Mouse (Mus musculus) right cerebral cortex, postnatal 10 days (tissue): ENCODE measurements around the gene Tnfsf11.

Source experiments
- DNase-seq, 2 experiments: peaks; one replicate each; pipeline ENCODE4 v3.0.0; 2021; ENCODE audit warnings: low spot score in 2 of 2

Gene Tnfsf11

GRCm38 (mm10) chr14:78307286-78308237 lies at the start of gene Tnfsf11:
Tnfsf11 (minus strand) TSS chr14:78308043.
- no peak for DNase-seq

- DNase-seq: no peak
Observed at GRCm38 (mm10) chr14:78356764-78357163, 48.9 kb upstream of the Tnfsf11 start.

GRCm38 (mm10) chr14:78355381-78355780 lies 47.5 kb upstream of the Tnfsf11 start:
- no peak for DNase-seq

GRCm38 (mm10) chr14:78352865-78353264 lies 45.0 kb upstream of the Tnfsf11 start:
- DNase-seq: no peak

GRCm38 (mm10) chr14:78351544-78351943 lies 43.7 kb upstream of the Tnfsf11 start:
- no peak for DNase-seq

- no peak for DNase-seq
Observed at GRCm38 (mm10) chr14:78347715-78348114, 39.9 kb upstream of the Tnfsf11 start.

GRCm38 (mm10) chr14:78343007-78343406 lies 35.2 kb upstream of the Tnfsf11 start:
- DNase-seq: no peak

GRCm38 (mm10) chr14:78342146-78342545 lies 34.3 kb upstream of the Tnfsf11 start:
- no peak for DNase-seq

GRCm38 (mm10) chr14:78333341-78333740 lies 25.5 kb upstream of the Tnfsf11 start:
- no peak for DNase-seq

- no peak for DNase-seq
Observed at GRCm38 (mm10) chr14:78331368-78331767, 23.5 kb upstream of the Tnfsf11 start.

- DNase-seq: no peak
Observed at GRCm38 (mm10) chr14:78330576-78331300, 22.9 kb upstream of the Tnfsf11 start.

- DNase-seq: no peak
Observed at GRCm38 (mm10) chr14:78329765-78330451, 22.1 kb upstream of the Tnfsf11 start.

GRCm38 (mm10) chr14:78323356-78323755 lies 15.5 kb upstream of the Tnfsf11 start:
- no peak for DNase-seq

- DNase-seq: no peak
Observed at GRCm38 (mm10) chr14:78322916-78323315, 15.1 kb upstream of the Tnfsf11 start.

GRCm38 (mm10) chr14:78320248-78320647 lies 12.4 kb upstream of the Tnfsf11 start:
- no peak for DNase-seq

GRCm38 (mm10) chr14:78319580-78319979 lies 11.7 kb upstream of the Tnfsf11 start:
- no peak for DNase-seq

- DNase-seq: no peak
Observed at GRCm38 (mm10) chr14:78319000-78319399, 11.2 kb upstream of the Tnfsf11 start.

GRCm38 (mm10) chr14:78317623-78318022 lies 9.8 kb upstream of the Tnfsf11 start:
- no peak for DNase-seq

- DNase-seq: no peak
Observed at GRCm38 (mm10) chr14:78300914-78301313, 6.9 kb downstream of the Tnfsf11 start.

GRCm38 (mm10) chr14:78292687-78293086 lies 15.2 kb downstream of the Tnfsf11 start:
- DNase-seq: no peak

- DNase-seq: no peak
Observed at GRCm38 (mm10) chr14:78289912-78290523, 17.8 kb downstream of the Tnfsf11 start.

GRCm38 (mm10) chr14:78288903-78289302 lies 18.9 kb downstream of the Tnfsf11 start:
- no peak for DNase-seq
